Mouse (Mus musculus): ENCODE measurements around the gene Slc25a23. TPM values are rescaled to one million over a fixed set of nuclear protein-coding genes. Genes with fewer than 3 reads are reported as not detected.

Slc25a23 gene
- total and polyA plus RNA-seq, 2 experiments: 54.9 to 212 TPM

- peak within 1 kb of the TSS; percentile 67 for H3K4me3 ChIP-seq (ENCODE audit: insufficient read depth, low read depth, low read length)
- 0 out of 2 replicates have a peak, but pooled peaks cover 3% of the 10 kb centered on the region for H3K27me3 ChIP-seq (ENCODE audit: control insufficient read depth, insufficient read depth, low read length)
- H3K36me3 ChIP-seq (ENCODE audit: control insufficient read depth, insufficient read depth, low read length): no peaks in the 10 kb centered on the region
- no peak within 1 kb of the TSS for H3K27ac ChIP-seq (replicated peaks; ENCODE audit: insufficient read depth, low read depth, low read length)
- no peak for TF ChIP-seq CTCF (IDR thresholded peaks at IDR 0.05; ENCODE audit: low read depth, low read length)
- TF ChIP-seq POLR2A (IDR thresholded peaks at IDR 0.05; ENCODE audit: extremely low read depth, insufficient read depth, low read length): no peak
- no peaks in the 10 kb centered on the region for H3K79me2 ChIP-seq (ENCODE audit: control insufficient read depth, insufficient read depth, low read length)
- no peak for DNase-seq (ENCODE audit: extremely low read depth, low read depth, low spot score)
- peak within 1 kb of the TSS; percentile 66 for H3K9ac ChIP-seq (ENCODE audit: low read depth, low read length)
- no peaks in the 10 kb centered on the region for H3K4me1 ChIP-seq (ENCODE audit: control insufficient read depth, insufficient read depth, low read length)
- 3% methylated on average over 57 of the region's 61 CpGs for WGBS
Measured at GRCm38 (mm10) chr17:57105181-57106034, 45.7 kb upstream of the Slc25a23 start, which contains the start of gene Tnfsf9. Tnfsf9 (plus strand) TSS chr17:57105325.

- DNase-seq (ENCODE audit: extremely low read depth, low read depth, low spot score): no peak
- H3K36me3 ChIP-seq (ENCODE audit: control insufficient read depth, insufficient read depth, low read length): no peaks in the 10 kb centered on the region
- TF ChIP-seq POLR2A (IDR thresholded peaks at IDR 0.05; ENCODE audit: extremely low read depth, insufficient read depth, low read length): no peak
- no peak for TF ChIP-seq CTCF (IDR thresholded peaks at IDR 0.05; ENCODE audit: low read depth, low read length)
- 55% methylated on average over 4 of the region's 4 CpGs for WGBS
- 0 out of 2 replicates have a peak, but pooled peaks cover 4% of the 10 kb centered on the region for H3K27me3 ChIP-seq (ENCODE audit: control insufficient read depth, insufficient read depth, low read length)
- no peaks in the 10 kb centered on the region for H3K79me2 ChIP-seq (ENCODE audit: control insufficient read depth, insufficient read depth, low read length)
- no peak overlapping the region for H3K27ac ChIP-seq (replicated peaks; ENCODE audit: insufficient read depth, low read depth, low read length)
- H3K9ac ChIP-seq (ENCODE audit: low read depth, low read length): no peak overlapping the region
- H3K4me1 ChIP-seq (ENCODE audit: control insufficient read depth, insufficient read depth, low read length): no peaks in the 10 kb centered on the region
- no peak overlapping the region for H3K4me3 ChIP-seq (ENCODE audit: insufficient read depth, low read depth, low read length)
Measured at GRCm38 (mm10) chr17:57104496-57104895, 44.8 kb upstream of the Slc25a23 start.

GRCm38 (mm10) chr17:57102276-57102675, 42.6 kb upstream of the Slc25a23 start:
- no peak for TF ChIP-seq POLR2A (IDR thresholded peaks at IDR 0.05; ENCODE audit: extremely low read depth, insufficient read depth, low read length)
- no peak for TF ChIP-seq CTCF (IDR thresholded peaks at IDR 0.05; ENCODE audit: low read depth, low read length)
- WGBS: 76% methylated on average over 2 of the region's 2 CpGs

GRCm38 (mm10) chr17:57099629-57100325, 40.1 kb upstream of the Slc25a23 start:
- 14% methylated on average over 10 of the region's 10 CpGs for WGBS
- DNase-seq (ENCODE audit: extremely low read depth, low read depth, low spot score): no peak
- no peaks in the 10 kb centered on the region for H3K79me2 ChIP-seq (ENCODE audit: control insufficient read depth, insufficient read depth, low read length)

More at GRCm38 (mm10) chr17:57102276-57102675, 42.6 kb upstream of the Slc25a23 start:
- H3K79me2 ChIP-seq (ENCODE audit: control insufficient read depth, insufficient read depth, low read length): no peaks in the 10 kb centered on the region
- no peak overlapping the region for H3K9ac ChIP-seq (ENCODE audit: low read depth, low read length)
- no peaks in the 10 kb centered on the region for H3K36me3 ChIP-seq (ENCODE audit: control insufficient read depth, insufficient read depth, low read length)
- no peak overlapping the region for H3K27ac ChIP-seq (replicated peaks; ENCODE audit: insufficient read depth, low read depth, low read length)
- H3K4me1 ChIP-seq (ENCODE audit: control insufficient read depth, insufficient read depth, low read length): no peaks in the 10 kb centered on the region
- no peak overlapping the region for H3K4me3 ChIP-seq (ENCODE audit: insufficient read depth, low read depth, low read length)
- H3K27me3 ChIP-seq (ENCODE audit: control insufficient read depth, insufficient read depth, low read length): peaks cover 6% of the 10 kb centered on the region; the same call in 1 of the 2 replicates
- DNase-seq (ENCODE audit: extremely low read depth, low read depth, low spot score): no peak

GRCm38 (mm10) chr17:57098321-57098720, 38.7 kb upstream of the Slc25a23 start:
- Histone ChIP-seq H3K79me2 (ENCODE audit: control insufficient read depth, insufficient read depth, low read length) (no peaks in the 10 kb centered on the region), H3K27ac (replicated peaks; ENCODE audit: insufficient read depth, low read depth, low read length) (no peak overlapping the region), H3K4me1 (ENCODE audit: control insufficient read depth, insufficient read depth, low read length) (no peaks in the 10 kb centered on the region), H3K4me3 (ENCODE audit: insufficient read depth, low read depth, low read length) (no peak overlapping the region), H3K27me3 (ENCODE audit: control insufficient read depth, insufficient read depth, low read length) (peaks cover 3% of the 10 kb centered on the region; the same call in 1 of the 2 replicates), H3K36me3 (ENCODE audit: control insufficient read depth, insufficient read depth, low read length) (no peaks in the 10 kb centered on the region), H3K9ac (ENCODE audit: low read depth, low read length) (no peak overlapping the region)
- 63% methylated on average over 5 of the region's 5 CpGs for WGBS
- DNase-seq (ENCODE audit: extremely low read depth, low read depth, low spot score): no peak
- TF ChIP-seq CTCF (IDR thresholded peaks at IDR 0.05; ENCODE audit: low read depth, low read length) (no peak), POLR2A (IDR thresholded peaks at IDR 0.05; ENCODE audit: extremely low read depth, insufficient read depth, low read length) (no peak)

More at GRCm38 (mm10) chr17:57099629-57100325, 40.1 kb upstream of the Slc25a23 start:
- Histone ChIP-seq H3K4me3 (ENCODE audit: insufficient read depth, low read depth, low read length) (no peak overlapping the region), H3K27me3 (ENCODE audit: control insufficient read depth, insufficient read depth, low read length) (peaks cover 3% of the 10 kb centered on the region; the same call in 1 of the 2 replicates), H3K4me1 (ENCODE audit: control insufficient read depth, insufficient read depth, low read length) (no peaks in the 10 kb centered on the region), H3K27ac (replicated peaks; ENCODE audit: insufficient read depth, low read depth, low read length) (no peak overlapping the region), H3K36me3 (ENCODE audit: control insufficient read depth, insufficient read depth, low read length) (no peaks in the 10 kb centered on the region), H3K9ac (ENCODE audit: low read depth, low read length) (no peak overlapping the region)
- TF ChIP-seq POLR2A (IDR thresholded peaks at IDR 0.05; ENCODE audit: extremely low read depth, insufficient read depth, low read length): no peak
- no peak for TF ChIP-seq CTCF (IDR thresholded peaks at IDR 0.05; ENCODE audit: low read depth, low read length)

Data from liver, adult 2 months (tissue).